Comparison of ENCODE assay signal across 17 mouse cellular contexts in the genomic region with DNA sequence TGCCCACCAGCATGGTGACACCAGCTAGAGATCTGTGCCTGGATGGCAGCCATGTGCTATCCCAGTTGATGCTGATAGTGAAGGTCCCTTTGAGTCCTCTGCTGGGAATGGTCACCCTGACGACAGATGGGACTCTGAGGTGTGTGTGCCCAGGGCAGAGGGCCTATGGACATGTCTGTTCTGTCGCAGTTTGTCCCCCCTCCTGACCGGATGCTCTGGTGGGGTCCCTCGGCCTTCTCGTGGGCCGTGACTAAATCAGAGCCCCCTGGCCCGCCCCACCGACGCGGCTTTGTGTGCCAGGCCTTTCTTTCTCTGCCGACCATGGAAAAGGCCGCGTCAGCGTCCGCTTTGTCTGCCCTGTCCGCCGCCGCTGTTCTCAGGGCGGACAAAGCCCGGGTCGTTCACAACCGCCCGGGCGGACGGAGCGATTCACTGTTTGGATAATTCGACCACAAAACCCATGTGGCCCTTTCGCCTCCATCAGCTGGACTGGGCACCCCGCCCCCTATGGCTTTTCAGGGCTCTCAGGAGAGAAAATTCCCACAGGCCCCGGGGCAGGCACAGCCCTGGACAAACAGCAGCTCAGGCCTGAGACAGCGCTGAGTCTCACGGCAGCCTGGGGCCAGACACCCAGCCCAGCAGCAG. TPM values are rescaled to one million over a fixed set of nuclear protein-coding genes. Genes with fewer than 3 reads are reported as not detected.
DNase-seq lines count a peak whose midpoint lies in the region; ATAC-seq lines count a peak whose summit lies in the region.
"Had no signal": no experiment of that assay in that cellular context is flagged by ENCODE, and none has a peak within 500 bp of the region (broad histone marks: within the 10 kb centered on the region; RNA-seq: fewer than 3 reads in every experiment).

No protein-coding gene starts in this region.

- no peak overlapping the region for H3K4me3 ChIP-seq in forebrain, embryonic 10.5 days
- no peak overlapping the region for H3K4me3 ChIP-seq in hindbrain, embryonic 15.5 days
- H3K4me3 ChIP-seq in neural tube, embryonic 11.5 days (ENCODE audit: low read depth, low read length): no peak overlapping the region

- peak; percentile 49 for ATAC-seq in hindbrain, embryonic 15.5 days (ENCODE audit: low FRiP score, low read depth)
- ATAC-seq in neural tube, embryonic 11.5 days (ENCODE audit: insufficient read depth, low FRiP score, low TSS enrichment): peak; percentile 77
- ATAC-seq: CD4-positive, CD25-positive, alpha-beta regulatory T cell, adult 4 months had no signal

- no peaks in the 10 kb centered on the region for H3K9me3 ChIP-seq in forebrain, embryonic 10.5 days
- no peaks in the 10 kb centered on the region for H3K9me3 ChIP-seq in hindbrain, embryonic 15.5 days
- no peaks in the 10 kb centered on the region for H3K9me3 ChIP-seq in neural tube, embryonic 11.5 days (ENCODE audit: control insufficient read depth, low read length)

- H3K9ac ChIP-seq in hindbrain, embryonic 15.5 days: peak overlapping the region; percentile 14; the same call in 1 of the 2 replicates
- peak overlapping the region; percentile 59 for H3K9ac ChIP-seq in neural tube, embryonic 11.5 days (ENCODE audit: low read length)

- peaks cover 44% of the 10 kb centered on the region for H3K4me1 ChIP-seq in forebrain, embryonic 10.5 days
- peaks cover 20% of the 10 kb centered on the region for H3K4me1 ChIP-seq in hindbrain, embryonic 15.5 days (replicated peaks)
- H3K4me1 ChIP-seq in neural tube, embryonic 11.5 days (ENCODE audit: control insufficient read depth, insufficient read depth, low read length): peaks cover 25% of the 10 kb centered on the region

- DNase-seq in Muller cell, postnatal 12 days (ENCODE audit: inconsistent ontology term): peak; percentile 88
- peak; percentile 73 for DNase-seq in forebrain, embryonic 10.5 days (ENCODE audit: extremely low spot score, low spot score)
- peak; percentile 82 for DNase-seq in neural tube, embryonic 11.5 days (ENCODE audit: low spot score)
- DNase-seq in heart, adult 18-20 months: no peak
- DNase-seq in layer of hippocampus, postnatal 36 days: no peak
- DNase-seq in cerebellum, adult 18-20 months: no peak
- DNase-seq in gastrocnemius, postnatal 10 days: no peak
- DNase-seq: cerebellum, postnatal 36 days; thymus, postnatal 36 days had no signal

- peaks cover 5% of the 10 kb centered on the region; the same call in 1 of the 2 replicates for H3K27me3 ChIP-seq in forebrain, embryonic 10.5 days (ENCODE audit: poor library complexity, severe bottlenecking)
- H3K27me3 ChIP-seq in hindbrain, embryonic 15.5 days: no peaks in the 10 kb centered on the region
- H3K27me3 ChIP-seq in neural tube, embryonic 11.5 days (ENCODE audit: control insufficient read depth, insufficient read depth, low read length): no peaks in the 10 kb centered on the region

- peak overlapping the region; percentile 93 for H3K27ac ChIP-seq in forebrain, embryonic 10.5 days
- H3K27ac ChIP-seq in hindbrain, embryonic 15.5 days (replicated peaks): peak overlapping the region; percentile 32; the same call in 1 of the 2 replicates
- peak overlapping the region; percentile 86 for H3K27ac ChIP-seq in neural tube, embryonic 11.5 days (ENCODE audit: low read depth, low read length)
- H3K27ac ChIP-seq: macrophage had no signal

- H3K36me3 ChIP-seq in forebrain, embryonic 10.5 days (replicated peaks): no peaks in the 10 kb centered on the region
- no peaks in the 10 kb centered on the region for H3K36me3 ChIP-seq in hindbrain, embryonic 15.5 days
- no peaks in the 10 kb centered on the region for H3K36me3 ChIP-seq in neural tube, embryonic 11.5 days (ENCODE audit: control insufficient read depth, insufficient read depth, low read length)

- 0 out of 2 replicates have a peak overlapping the region, but pooled peaks have one; percentile 4 for H3K4me2 ChIP-seq in hindbrain, embryonic 15.5 days
- H3K4me2 ChIP-seq in neural tube, embryonic 11.5 days (ENCODE audit: low read depth): no peak overlapping the region

- 31% methylated on average over 32 of the region's 32 CpGs for WGBS in forebrain, embryonic 10.5 days
- 12% methylated on average over 32 of the region's 32 CpGs for WGBS in hindbrain, embryonic 15.5 days
- 35% methylated on average over 32 of the region's 32 CpGs for WGBS in neural tube, embryonic 11.5 days

RNA-seq across cellular contexts. Expression of a gene that starts 4.5 kb away (rescaled TPM):
- not detected in 2 replicates for polyA plus RNA-seq in forebrain, embryonic 10.5 days (2016; fragmentation: Nextera tagmentation; extraction: Ambion mirVana)
- not detected in 2 replicates for polyA plus RNA-seq in hindbrain, embryonic 15.5 days (2015; fragmentation: Nextera tagmentation; extraction: Ambion mirVana)
- not detected in 2 replicates for polyA plus RNA-seq in neural tube, embryonic 11.5 days (2014; fragmentation: Nextera tagmentation; extraction: Ambion mirVana)
- total RNA-seq in heart, adult 18-20 months (2021): not detected
- not detected for total RNA-seq in layer of hippocampus, postnatal 36 days (2021)
- not detected for total RNA-seq in gastrocnemius, postnatal 10 days (2021)
- total RNA-seq: hematopoietic stem cell, adult 5-6 weeks; layer of hippocampus, postnatal 10 days; liver, adult 2 months had no signal
- polyA plus RNA-seq: CD4-positive, CD25-positive, alpha-beta regulatory T cell, adult 4 months; gonadal fat pad, adult 2 months; kidney, embryonic 14.5 days; liver, adult 2 months; macrophage had no signal

Comparison
In these comparisons a context has a peak if more than half of its experiments do, and no peak if none do; other contexts are left out.
1. DNase-seq: peak in Muller cell, postnatal 12 days (single experiment), forebrain, embryonic 10.5 days (single experiment) and neural tube, embryonic 11.5 days (single experiment); none in heart, adult 18-20 months (0 of 2), layer of hippocampus, postnatal 36 days (0 of 2), cerebellum, adult 18-20 months (0 of 2) and gastrocnemius, postnatal 10 days (single experiment).
2. H3K27ac ChIP-seq: peak in every context shown above with its lines; median percentile 93 in forebrain, embryonic 10.5 days; 86 in neural tube, embryonic 11.5 days; 32 in hindbrain, embryonic 15.5 days.